8 mouse cellular contexts compared by ENCODE assay signal in genomic region chr1:152678451-152678850, GRCm38 (mm10).
DNase-seq lines count a peak whose midpoint lies in the region; ATAC-seq and TF ChIP-seq lines count a peak whose summit lies in the region.

No protein-coding gene starts in this region.

- TF ChIP-seq POLR2A in spleen, adult 2 months (IDR thresholded peaks at IDR 0.05; ENCODE audit: low read depth, low read length), result no peak

- H3K27ac ChIP-seq in ES-E14 (ENCODE audit: insufficient read depth, low read depth, low read length, poor library complexity, severe bottlenecking), result no peak overlapping the region
- peak overlapping the region; percentile 67; the same call in 1 of the 2 replicates for H3K27ac ChIP-seq in kidney, embryonic 14.5 days (ENCODE audit: low read depth, low read length)
- no peak overlapping the region for H3K27ac ChIP-seq in spleen, adult 2 months (ENCODE audit: insufficient read depth, low read length)
- no peak overlapping the region for H3K27ac ChIP-seq in forebrain, embryonic 16.5 days (ENCODE audit: low read length)

- H3K4me1 ChIP-seq in ES-E14 (ENCODE audit: control insufficient read depth in 2 of 2, insufficient read depth in 2 of 2, low read length in 2 of 2, poor library complexity in 1 of 2), result no peaks in the 10 kb centered on the region
- peaks cover 32% of the 10 kb centered on the region for H3K4me1 ChIP-seq in kidney, embryonic 14.5 days (ENCODE audit: control insufficient read depth, insufficient read depth, low read length)
- no peaks in the 10 kb centered on the region for H3K4me1 ChIP-seq in spleen, adult 2 months (ENCODE audit: control insufficient read depth, insufficient read depth, insufficient read length)
- H3K4me1 ChIP-seq in forebrain, embryonic 16.5 days (replicated peaks; ENCODE audit: control insufficient read depth, insufficient read depth, low read length), result no peaks in the 10 kb centered on the region

- H3K4me3 ChIP-seq in ES-E14 (ENCODE audit: insufficient read depth in 1 of 2, low read depth in 1 of 2, low read length in 2 of 2, poor library complexity in 1 of 2, severe bottlenecking in 1 of 2), result no peak overlapping the region
- no peak overlapping the region for H3K4me3 ChIP-seq in kidney, embryonic 14.5 days (ENCODE audit: low read length)
- no peak overlapping the region for H3K4me3 ChIP-seq in spleen, adult 2 months (ENCODE audit: extremely low read depth, insufficient read depth, insufficient read length)
- H3K4me3 ChIP-seq in forebrain, embryonic 16.5 days (replicated peaks; ENCODE audit: low read length), result no peak overlapping the region

- in situ Hi-C loops in ES-E14 (cut with MboI; ENCODE audit: low sequenced_read_pairs in 2 of 2, unreplicated experiment in 2 of 2), result loop anchor here in 1 of 2 experiments (10.0 kb wide), 1 partner anchor 154 kb away; no protein-coding TSS in a partner anchor

- WGBS in kidney, embryonic 14.5 days, result 48% methylated on average over 5 of the region's 5 CpGs
- 65% methylated on average over 5 of the region's 5 CpGs for WGBS in spleen, adult 2 months
- WGBS in forebrain, embryonic 16.5 days, result 46% methylated on average over 5 of the region's 5 CpGs

- no peak overlapping the region for H3K9ac ChIP-seq in ES-E14 (ENCODE audit: insufficient read depth, low read depth, low read length, poor library complexity, severe bottlenecking)
- no peak overlapping the region for H3K9ac ChIP-seq in kidney, embryonic 14.5 days (ENCODE audit: low read depth, low read length)
- H3K9ac ChIP-seq in forebrain, embryonic 16.5 days (replicated peaks; ENCODE audit: low read depth, low read length), result no peak overlapping the region

- no peak for ATAC-seq in kidney, embryonic 14.5 days (ENCODE audit: low FRiP score, low TSS enrichment)
- no peak for ATAC-seq in forebrain, embryonic 16.5 days

- TF ChIP-seq CTCF in spleen, adult 2 months (IDR thresholded peaks at IDR 0.05; ENCODE audit: extremely low read depth, insufficient read depth, insufficient read length, insufficient replicate concordance), result peak; percentile 56; the same call in 1 of the 2 replicates

- DNase-seq in gastrocnemius, postnatal 10 days, result peak; percentile 36
- no peak for DNase-seq in gastrocnemius, adult 8-10 months (ENCODE audit: low spot score in 2 of 2)
- peak; percentile 33 for DNase-seq in ES-E14 (ENCODE audit: low read depth, low spot score)
- DNase-seq in spleen, adult 2 months (ENCODE audit: low read depth in 1 of 2, low spot score in 2 of 2), result peak in 1 of 2 experiments; percentile 48
- DNase-seq in frontal cortex, postnatal 14 days (ENCODE audit: low spot score in 2 of 2), result no peak
- no peak for DNase-seq in adrenal gland, postnatal 10 days

- H3K27me3 ChIP-seq in kidney, embryonic 14.5 days (ENCODE audit: control insufficient read depth, insufficient read depth, low read length), result no peaks in the 10 kb centered on the region
- no peaks in the 10 kb centered on the region for H3K27me3 ChIP-seq in spleen, adult 2 months (ENCODE audit: control insufficient read depth, insufficient read depth, low read length)
- H3K27me3 ChIP-seq in forebrain, embryonic 16.5 days (replicated peaks; ENCODE audit: control insufficient read depth, insufficient read depth, low read length), result no peaks in the 10 kb centered on the region

- no peak overlapping the region for H3K4me2 ChIP-seq in kidney, embryonic 14.5 days (replicated peaks; ENCODE audit: low read depth, low read length)
- H3K4me2 ChIP-seq in forebrain, embryonic 16.5 days (ENCODE audit: low read length), result no peak overlapping the region

- H3K9me3 ChIP-seq in ES-E14 (ENCODE audit: control insufficient read depth, insufficient read depth, low read depth, low read length), result no peaks in the 10 kb centered on the region
- 0 out of 2 replicates have a peak, but pooled peaks cover 3% of the 10 kb centered on the region for H3K9me3 ChIP-seq in kidney, embryonic 14.5 days (ENCODE audit: control insufficient read depth, low read length)
- no peaks in the 10 kb centered on the region for H3K9me3 ChIP-seq in forebrain, embryonic 16.5 days (ENCODE audit: control insufficient read depth, low read length)

- no peaks in the 10 kb centered on the region for H3K36me3 ChIP-seq in ES-E14 (ENCODE audit: control insufficient read depth, insufficient read depth, low read length, poor library complexity, severe bottlenecking)
- no peaks in the 10 kb centered on the region for H3K36me3 ChIP-seq in kidney, embryonic 14.5 days (ENCODE audit: control insufficient read depth, insufficient read depth, low read length)
- no peaks in the 10 kb centered on the region for H3K36me3 ChIP-seq in spleen, adult 2 months (ENCODE audit: control insufficient read depth, insufficient read depth, low read length)
- H3K36me3 ChIP-seq in forebrain, embryonic 16.5 days (ENCODE audit: control insufficient read depth, insufficient read depth), result no peaks in the 10 kb centered on the region

TF ChIP-seq in ES-E14, 5 proteins besides CTCF, POLR2A, EP300 and RAD21:
- TF ChIP-seq ZC3H11A (IDR thresholded peaks at IDR 0.05; ENCODE audit: borderline replicate concordance, low read depth, low read length) (peak; percentile 34; the same call in 1 of the 2 replicates), HCFC1 (IDR thresholded peaks at IDR 0.05; ENCODE audit: borderline replicate concordance, insufficient read depth, low read length) (no peak)

Comparison
In these comparisons a context has a peak if more than half of its experiments do, and no peak if none do; other contexts are left out.
1. DNase-seq: peak in gastrocnemius, postnatal 10 days (single experiment) and ES-E14 (single experiment); none in gastrocnemius, adult 8-10 months (0 of 2), frontal cortex, postnatal 14 days (0 of 2) and adrenal gland, postnatal 10 days (single experiment).